Mouse (Mus musculus) intestine, embryonic 15.5 days (tissue): ENCODE measurements around the gene Fsd2. TPM values are rescaled to one million over a fixed set of nuclear protein-coding genes. Genes with fewer than 3 reads are reported as not detected.

ENCODE experiments used
- ATAC-seq: fragments of 200-750 bp; cut with Nextera tagmentation; 2 replicates; pipeline ENCODE4 v1.8.0; 2017; ENCODE audit warnings: moderate TSS enrichment, moderate library complexity
- H3K27ac ChIP-seq: fragments of 300-500 bp; sonication (generic); 2 replicates; pipeline ENCODE4 v1.5.1; 2015; ENCODE audit warnings: mild to moderate bottlenecking, inconsistent platforms
- H3K27me3 ChIP-seq: fragments of 300-500 bp; sonication (generic); replicated peaks from 2 replicates; pipeline ENCODE4 v1.6.1; 2015; ENCODE audit warnings: inconsistent platforms
- H3K36me3 ChIP-seq: fragments of 300-500 bp; sonication (generic); 2 replicates; pipeline ENCODE4 v1.6.1; 2015; ENCODE audit warnings: inconsistent platforms
- H3K4me1 ChIP-seq: fragments of 300-500 bp; sonication (generic); replicated peaks from 2 replicates; pipeline ENCODE4 v1.6.1; 2015; ENCODE audit warnings: inconsistent platforms
- H3K4me2 ChIP-seq: fragments of 300-500 bp; sonication (generic); replicated peaks from 2 replicates; pipeline ENCODE4 v1.6.1; 2015; ENCODE audit warnings: mild to moderate bottlenecking, inconsistent platforms
- H3K4me3 ChIP-seq: fragments of 300-500 bp; sonication (generic); replicated peaks from 2 replicates; pipeline ENCODE4 v1.5.1; 2015; ENCODE audit warnings: inconsistent platforms
- H3K9ac ChIP-seq: fragments of 300-500 bp; sonication (generic); 2 replicates; pipeline ENCODE4 v1.6.1; 2015; ENCODE audit warnings: inconsistent platforms
- H3K9me3 ChIP-seq: fragments of 300-500 bp; sonication (generic); 2 replicates; pipeline ENCODE4 v1.6.1; 2016; ENCODE audit warnings: inconsistent platforms
- WGBS: fragments of 180-500 bp; shearing (Covaris S2); methylation state at CpG from one replicate; pipeline ENCODE4 v1.1.7; 2015; 5-methylcytosine and 5-hydroxymethylcytosine counted together
- polyA plus RNA-seq: library from polyadenylated mRNA; unstranded; fragments of >200 nt; fragmentation: Nextera tagmentation; extraction: Ambion mirVana; gene quantifications from 2 replicates; pipeline ENCODE4 v1.2.1, GENCODE M21; 2015

Fsd2 gene
- polyA plus RNA-seq, 1 experiment from 2014 or later: 0.15 TPM

- ATAC-seq: no peak
- H3K4me2 ChIP-seq: no peak overlapping the region
- no peaks in the 10 kb centered on the region for H3K4me1 ChIP-seq
- no peaks in the 10 kb centered on the region for H3K9me3 ChIP-seq
- H3K4me3 ChIP-seq: no peak overlapping the region
- 79% methylated on average over 9 of the region's 9 CpGs for WGBS
- no peak overlapping the region for H3K9ac ChIP-seq
- no peak overlapping the region for H3K27ac ChIP-seq
- peaks cover 26% of the 10 kb centered on the region for H3K36me3 ChIP-seq
- H3K27me3 ChIP-seq: no peaks in the 10 kb centered on the region
Measured at GRCm38 (mm10) chr7:81592686-81593085, 25.9 kb upstream of the Fsd2 start.

GRCm38 (mm10) chr7:81587238-81587637 is 20.5 kb upstream of the Fsd2 start:
- 77% methylated on average over 4 of the region's 4 CpGs for WGBS
- H3K27me3 ChIP-seq: no peaks in the 10 kb centered on the region
- no peak overlapping the region for H3K4me2 ChIP-seq
- H3K4me1 ChIP-seq: no peaks in the 10 kb centered on the region
- H3K9me3 ChIP-seq: no peaks in the 10 kb centered on the region
- no peak overlapping the region for H3K27ac ChIP-seq
- H3K4me3 ChIP-seq: no peak overlapping the region
- no peak for ATAC-seq
- H3K36me3 ChIP-seq: peaks cover 10% of the 10 kb centered on the region
- no peak overlapping the region for H3K9ac ChIP-seq

- Histone ChIP-seq H3K4me2 (no peak overlapping the region), H3K9me3 (no peaks in the 10 kb centered on the region), H3K27ac (no peak overlapping the region), H3K4me3 (no peak overlapping the region), H3K27me3 (no peaks in the 10 kb centered on the region), H3K4me1 (no peaks in the 10 kb centered on the region), H3K9ac (no peak overlapping the region), H3K36me3 (peaks cover 9% of the 10 kb centered on the region; the same call in 1 of the 2 replicates)
- 72% methylated on average over 7 of the region's 7 CpGs for WGBS
- ATAC-seq: no peak
Measured at GRCm38 (mm10) chr7:81585326-81585725, 18.6 kb upstream of the Fsd2 start.

- ATAC-seq: no peak
- Histone ChIP-seq H3K9me3 (no peaks in the 10 kb centered on the region), H3K27ac (no peak overlapping the region), H3K4me1 (no peaks in the 10 kb centered on the region), H3K9ac (no peak overlapping the region), H3K36me3 (peaks cover 12% of the 10 kb centered on the region), H3K4me3 (no peak overlapping the region), H3K27me3 (no peaks in the 10 kb centered on the region), H3K4me2 (no peak overlapping the region)
- 66% methylated on average over 3 of the region's 3 CpGs for WGBS
Measured at GRCm38 (mm10) chr7:81583512-81583911, 16.8 kb upstream of the Fsd2 start.

- Histone ChIP-seq H3K4me1 (no peaks in the 10 kb centered on the region), H3K4me3 (no peak overlapping the region), H3K27ac (no peak overlapping the region), H3K27me3 (no peaks in the 10 kb centered on the region), H3K4me2 (no peak overlapping the region), H3K9me3 (no peaks in the 10 kb centered on the region), H3K36me3 (peaks cover 11% of the 10 kb centered on the region; the same call in 1 of the 2 replicates), H3K9ac (no peak overlapping the region)
- no peak for ATAC-seq
- WGBS: 94% methylated on average over 5 of the region's 5 CpGs
Measured at GRCm38 (mm10) chr7:81579312-81579711, 12.6 kb upstream of the Fsd2 start.

GRCm38 (mm10) chr7:81578413-81578812 is 11.7 kb upstream of the Fsd2 start:
- 87% methylated on average over 7 of the region's 7 CpGs for WGBS

GRCm38 (mm10) chr7:81577872-81578271 is 11.1 kb upstream of the Fsd2 start:
- no peak overlapping the region for H3K27ac ChIP-seq
- no peak overlapping the region for H3K4me3 ChIP-seq
- no peak overlapping the region for H3K9ac ChIP-seq
- H3K9me3 ChIP-seq: no peaks in the 10 kb centered on the region
- H3K36me3 ChIP-seq: peaks cover 11% of the 10 kb centered on the region; the same call in 1 of the 2 replicates
- H3K27me3 ChIP-seq: no peaks in the 10 kb centered on the region
- peaks cover under 1% of the 10 kb centered on the region; the same call in 1 of the 2 replicates for H3K4me1 ChIP-seq
- H3K4me2 ChIP-seq: no peak overlapping the region
- WGBS: 93% methylated on average over 3 of the region's 3 CpGs
- ATAC-seq: no peak

More at GRCm38 (mm10) chr7:81578413-81578812, 11.7 kb upstream of the Fsd2 start:
- Histone ChIP-seq H3K9ac (no peak overlapping the region), H3K4me2 (no peak overlapping the region), H3K27me3 (no peaks in the 10 kb centered on the region), H3K4me1 (no peaks in the 10 kb centered on the region), H3K9me3 (no peaks in the 10 kb centered on the region), H3K27ac (no peak overlapping the region), H3K4me3 (no peak overlapping the region), H3K36me3 (peaks cover 11% of the 10 kb centered on the region; the same call in 1 of the 2 replicates)
- no peak for ATAC-seq

- no peak overlapping the region for H3K9ac ChIP-seq
- WGBS: 88% methylated on average over 10 of the region's 10 CpGs
- no peak for ATAC-seq
Measured at GRCm38 (mm10) chr7:81575606-81576005, 8.9 kb upstream of the Fsd2 start.

GRCm38 (mm10) chr7:81573821-81574220 is 7.1 kb upstream of the Fsd2 start:
- H3K36me3 ChIP-seq: peaks cover 11% of the 10 kb centered on the region; the same call in 1 of the 2 replicates
- no peak overlapping the region for H3K9ac ChIP-seq
- WGBS: 96% methylated on average over 9 of the region's 9 CpGs
- no peaks in the 10 kb centered on the region for H3K9me3 ChIP-seq
- ATAC-seq: no peak
- no peak overlapping the region for H3K4me3 ChIP-seq
- H3K27ac ChIP-seq: no peak overlapping the region
- H3K27me3 ChIP-seq: no peaks in the 10 kb centered on the region
- no peak overlapping the region for H3K4me2 ChIP-seq
- H3K4me1 ChIP-seq: peaks cover 6% of the 10 kb centered on the region; the same call in 1 of the 2 replicates

More at GRCm38 (mm10) chr7:81575606-81576005, 8.9 kb upstream of the Fsd2 start:
- Histone ChIP-seq H3K4me2 (no peak overlapping the region), H3K27ac (no peak overlapping the region), H3K4me1 (peaks cover 6% of the 10 kb centered on the region; the same call in 1 of the 2 replicates), H3K9me3 (no peaks in the 10 kb centered on the region), H3K4me3 (no peak overlapping the region), H3K36me3 (peaks cover 11% of the 10 kb centered on the region; the same call in 1 of the 2 replicates), H3K27me3 (no peaks in the 10 kb centered on the region)

GRCm38 (mm10) chr7:81573397-81573796 is 6.7 kb upstream of the Fsd2 start:
- no peak overlapping the region for H3K27ac ChIP-seq
- no peak overlapping the region for H3K4me3 ChIP-seq
- no peaks in the 10 kb centered on the region for H3K9me3 ChIP-seq
- no peak overlapping the region for H3K9ac ChIP-seq
- no peak for ATAC-seq
- peaks cover 7% of the 10 kb centered on the region; the same call in 1 of the 2 replicates for H3K36me3 ChIP-seq
- 77% methylated on average over 6 of the region's 6 CpGs for WGBS
- H3K4me2 ChIP-seq: no peak overlapping the region; the same call in 1 of the 2 replicates
- H3K4me1 ChIP-seq: peaks cover 6% of the 10 kb centered on the region; the same call in 1 of the 2 replicates
- no peaks in the 10 kb centered on the region for H3K27me3 ChIP-seq

GRCm38 (mm10) chr7:81572610-81573268 is 6.0 kb upstream of the Fsd2 start:
- no peaks in the 10 kb centered on the region for H3K9me3 ChIP-seq
- peak overlapping the region; percentile 98 for H3K4me3 ChIP-seq
- H3K9ac ChIP-seq: no peak overlapping the region
- no peak overlapping the region for H3K27ac ChIP-seq
- H3K36me3 ChIP-seq: 0 out of 2 replicates have a peak, but pooled peaks cover 4% of the 10 kb centered on the region
- WGBS: 58% methylated on average over 6 of the region's 6 CpGs
- H3K27me3 ChIP-seq: no peaks in the 10 kb centered on the region
- H3K4me2 ChIP-seq: peak overlapping the region; percentile 81
- no peak for ATAC-seq
- H3K4me1 ChIP-seq: peaks cover 6% of the 10 kb centered on the region; the same call in 1 of the 2 replicates

GRCm38 (mm10) chr7:81571941-81572441 is 5.2 kb upstream of the Fsd2 start:
- no peak for ATAC-seq
- 0 out of 2 replicates have a peak, but pooled peaks cover 4% of the 10 kb centered on the region for H3K36me3 ChIP-seq
- no peaks in the 10 kb centered on the region for H3K27me3 ChIP-seq
- peak overlapping the region; percentile 98 for H3K27ac ChIP-seq
- peak overlapping the region; percentile 98 for H3K4me3 ChIP-seq
- H3K9me3 ChIP-seq: no peaks in the 10 kb centered on the region
- peaks cover 6% of the 10 kb centered on the region; the same call in 1 of the 2 replicates for H3K4me1 ChIP-seq
- H3K4me2 ChIP-seq: peak overlapping the region; percentile 81
- WGBS: 13% methylated on average over 15 of the region's 15 CpGs
- H3K9ac ChIP-seq: peak overlapping the region; percentile 92
